In genomic region chr5:103752665-103753510, GRCm38 (mm10) we compare ENCODE assay signal across 8 mouse cellular contexts.
DNase-seq lines count a peak whose midpoint lies in the region; ATAC-seq and TF ChIP-seq lines count a peak whose summit lies in the region.

No protein-coding gene starts in this region.

- TF ChIP-seq EP300 in heart, adult 2 months (IDR thresholded peaks at IDR 0.05; ENCODE audit: insufficient read depth, low read depth, low read length), result no peak

- intact Hi-C loops in heart, adult 2 months (cut with DNase I), result loop anchor here (1.0 to 5.0 kb wide), 3 partner anchors 34 to 64 kb away; partner anchors contain the start of gene Aff1

- 0 out of 2 replicates have a peak, but pooled peaks have one; percentile 9 for ATAC-seq in lung, embryonic 16.5 days (ENCODE audit: low read depth)
- ATAC-seq in neutrophil, adult 5-6 weeks (ENCODE audit: extremely low read depth, insufficient number of reproducible peaks, low FRiP score, poor library complexity, severe bottlenecking), result peak; percentile 51

- peaks cover 14% of the 10 kb centered on the region for H3K4me1 ChIP-seq in heart, adult 2 months (ENCODE audit: control insufficient read depth, insufficient read depth, low read length)
- peaks cover 6% of the 10 kb centered on the region for H3K4me1 ChIP-seq in lung, embryonic 16.5 days (replicated peaks; ENCODE audit: control insufficient read depth, insufficient read depth, low read length)

- H3K36me3 ChIP-seq in heart, adult 2 months (ENCODE audit: control insufficient read depth, insufficient read depth, low read length), result peaks cover 4% of the 10 kb centered on the region; the same call in 1 of the 2 replicates
- H3K36me3 ChIP-seq in lung, embryonic 16.5 days (ENCODE audit: control insufficient read depth, insufficient read depth, low read length), result no peaks in the 10 kb centered on the region

- H3K27me3 ChIP-seq in heart, adult 2 months (ENCODE audit: control insufficient read depth, insufficient read depth, low read length), result no peaks in the 10 kb centered on the region
- no peaks in the 10 kb centered on the region for H3K27me3 ChIP-seq in lung, embryonic 16.5 days (ENCODE audit: control insufficient read depth, insufficient read depth, low read depth, low read length)

- TF ChIP-seq POLR2A in heart, adult 2 months (IDR thresholded peaks at IDR 0.05; ENCODE audit: insufficient read depth, low read depth, low read length), result peak; percentile 35; the same call in 1 of the 2 replicates

- peak overlapping the region; percentile 96 for H3K4me3 ChIP-seq in heart, adult 2 months
- H3K4me3 ChIP-seq in lung, embryonic 16.5 days (ENCODE audit: low read length), result peak overlapping the region; percentile 83

- peak overlapping the region; percentile 70 for H3K9ac ChIP-seq in heart, adult 2 months (ENCODE audit: low read depth, low read length)
- peak overlapping the region; percentile 88 for H3K9ac ChIP-seq in lung, embryonic 16.5 days (ENCODE audit: low read length)

- peak; percentile 82 for DNase-seq in 416B (ENCODE audit: low read depth)
- DNase-seq in MEL-GATA-1-ER (ENCODE audit: extremely low read depth, low read depth), result peak; percentile 78
- DNase-seq in cerebellum, postnatal 25 days, result peak; percentile 34 to 45
- DNase-seq in heart, adult 2 months, result peak; percentile 69 to 70
- peak; percentile 54 for DNase-seq in kidney, adult 11 months
- DNase-seq in right cerebral cortex, postnatal 14 days, result no peak

- H3K79me2 ChIP-seq in heart, adult 2 months (replicated peaks; ENCODE audit: control insufficient read depth, insufficient read depth, low read length), result 0 out of 2 replicates have a peak, but pooled peaks cover 2% of the 10 kb centered on the region

- no peaks in the 10 kb centered on the region for H3K9me3 ChIP-seq in lung, embryonic 16.5 days (ENCODE audit: control insufficient read depth, low read length)

- H3K4me2 ChIP-seq in lung, embryonic 16.5 days (ENCODE audit: low read depth, low read length), result peak overlapping the region; percentile 79

- WGBS in heart, adult 2 months, result 2% methylated on average over 23 of the region's 23 CpGs
- 3% methylated on average over 23 of the region's 23 CpGs for WGBS in lung, embryonic 16.5 days

- no peak for TF ChIP-seq CTCF in heart, adult 2 months (IDR thresholded peaks at IDR 0.05)

- H3K27ac ChIP-seq in heart, adult 2 months, result peak overlapping the region; percentile 100
- peak overlapping the region; percentile 96 for H3K27ac ChIP-seq in lung, embryonic 16.5 days (ENCODE audit: low read length)
